Mouse (Mus musculus): ENCODE data around the gene Rnf41.

Gene Rnf41

DNA sequence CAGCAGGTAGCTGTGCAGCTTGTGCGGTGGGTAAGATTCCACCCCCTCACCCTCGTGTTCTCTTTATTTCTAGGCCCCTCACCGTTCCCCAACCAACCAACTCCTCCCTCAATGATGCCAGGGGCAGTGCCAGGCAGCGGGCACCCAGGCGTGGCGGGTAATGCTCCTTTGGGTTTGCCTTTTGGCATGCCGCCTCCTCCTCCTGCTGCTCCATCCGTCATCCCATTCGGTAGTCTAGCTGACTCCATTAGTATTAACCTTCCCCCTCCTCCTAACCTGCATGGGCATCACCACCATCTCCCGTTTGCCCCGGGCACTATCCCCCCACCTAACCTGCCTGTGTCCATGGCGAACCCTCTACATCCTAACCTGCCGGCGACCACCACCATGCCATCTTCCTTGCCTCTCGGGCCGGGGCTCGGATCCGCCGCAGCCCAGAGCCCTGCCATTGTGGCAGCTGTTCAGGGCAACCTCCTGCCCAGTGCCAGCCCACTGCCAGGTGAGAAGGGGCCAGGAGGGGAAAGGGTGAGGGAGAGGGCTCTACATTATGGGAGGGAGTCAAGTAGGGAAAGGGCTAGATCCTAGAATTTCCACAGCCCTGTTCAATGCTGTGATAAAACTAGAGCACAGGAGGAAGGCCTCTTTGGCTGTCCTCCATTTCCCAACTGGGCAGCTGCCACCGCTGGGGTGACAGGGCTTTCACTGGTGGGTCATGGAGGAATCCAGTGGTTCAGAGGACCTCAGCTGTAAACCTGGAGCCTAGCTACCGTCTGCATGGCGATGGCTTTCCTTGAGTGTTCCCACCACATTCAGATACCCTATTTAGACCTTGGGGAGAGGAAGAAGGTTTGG lies 76.6 kb downstream of the Rnf41 start:
- peak; percentile 77 for DNase-seq

DNA sequence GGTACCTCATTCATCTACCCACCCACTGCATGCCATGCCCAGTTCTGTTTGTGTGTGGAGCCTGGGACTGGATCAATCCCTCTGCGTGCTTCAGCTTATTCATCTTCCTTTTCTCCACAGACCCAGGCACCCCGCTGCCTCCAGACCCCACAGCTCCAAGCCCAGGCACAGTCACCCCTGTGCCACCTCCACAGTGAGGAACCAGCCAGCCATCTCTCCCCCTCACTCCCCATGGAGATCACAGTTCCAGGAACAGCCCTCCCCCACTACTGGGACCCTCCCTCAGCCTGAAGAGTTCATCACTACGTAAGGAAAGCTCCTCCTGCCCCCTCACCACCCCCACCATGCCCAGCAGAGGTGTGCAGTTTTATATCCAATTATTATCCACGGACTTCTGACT lies 77.3 kb downstream of the Rnf41 start:
- peak; percentile 43 for DNase-seq

GRCm38 (mm10) chr10:128489380-128489779 lies 77.9 kb downstream of the Rnf41 start:
- DNase-seq, result no peak

- no peak for DNase-seq
These were observed 78.3 kb downstream of the Rnf41 start for GRCm38 (mm10) chr10:128489785-128490184.

- no peak for DNase-seq
These were observed 78.8 kb downstream of the Rnf41 start for GRCm38 (mm10) chr10:128490232-128490631.

DNA sequence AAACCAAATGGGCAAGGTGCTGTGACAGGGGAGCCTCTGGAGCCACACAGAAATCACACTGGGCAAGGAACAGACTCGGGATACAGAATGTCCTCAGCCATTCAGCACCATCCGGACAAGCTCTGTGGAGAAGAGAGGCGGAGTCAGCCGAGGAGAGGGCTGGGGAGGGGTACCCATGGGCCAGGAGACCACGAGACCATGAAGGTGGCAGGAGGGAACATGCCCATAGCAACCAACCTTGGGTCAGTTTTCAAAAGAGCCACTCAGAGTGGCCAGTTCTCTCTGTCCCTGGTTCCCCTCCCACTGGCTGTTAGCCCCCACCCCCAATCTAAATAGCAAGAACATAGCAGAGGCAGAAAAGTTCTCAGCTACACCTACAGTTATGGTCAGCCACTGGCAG lies 79.5 kb downstream of the Rnf41 start:
- peak; percentile 45 for DNase-seq

Data from cerebellum, adult 11-12 months (tissue).